13 mouse cellular contexts compared by ENCODE assay signal in the genomic region with DNA sequence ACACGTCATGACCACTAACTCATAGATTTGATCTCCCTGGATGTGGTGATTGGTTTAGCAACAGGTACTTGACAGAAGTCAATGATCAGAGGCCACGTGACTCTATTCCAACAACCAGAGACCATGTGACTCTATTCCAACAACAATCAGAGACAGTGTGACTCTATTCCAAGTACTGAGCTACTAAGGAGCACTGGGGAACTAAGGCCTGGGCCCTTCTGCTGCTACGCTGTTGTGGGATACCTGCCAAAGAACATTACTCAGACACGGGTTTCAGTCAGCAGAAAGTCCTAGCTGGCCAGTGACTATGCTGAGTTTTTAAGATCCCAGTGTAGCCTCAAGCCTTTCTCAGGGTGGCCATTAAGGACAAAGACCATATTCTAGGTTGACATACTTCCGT.
"Had no signal": no experiment of that assay in that cellular context is flagged by ENCODE, and none has a peak within 500 bp of the region (broad histone marks: within the 10 kb centered on the region; RNA-seq: fewer than 3 reads in every experiment).

No protein-coding gene starts in this region.

- H3K27me3 ChIP-seq: neural tube, embryonic 15.5 days had no signal

- H3K27ac ChIP-seq: limb, embryonic 13.5 days; liver, embryonic 14.5 days; midbrain, embryonic 10.5 days; neural tube, embryonic 15.5 days had no signal

- H3K36me3 ChIP-seq: limb, embryonic 13.5 days; midbrain, embryonic 10.5 days; neural tube, embryonic 15.5 days had no signal

- H3K9ac ChIP-seq: limb, embryonic 13.5 days; liver, embryonic 14.5 days; neural tube, embryonic 15.5 days had no signal

- H3K9me3 ChIP-seq: limb, embryonic 13.5 days; midbrain, embryonic 10.5 days; neural tube, embryonic 15.5 days had no signal

- DNase-seq: kidney, postnatal 14 days; left cerebral cortex, postnatal 4 days; lung, adult 18-20 months; lung, postnatal 4 days; midbrain, embryonic 14.5 days; right cerebral cortex, adult 18-20 months; right cerebral cortex, postnatal 25 days; thymus, postnatal 36 days had no signal

- H3K4me3 ChIP-seq: limb, embryonic 13.5 days; midbrain, embryonic 10.5 days; myocyte; neural tube, embryonic 15.5 days had no signal
